Mouse (Mus musculus) layer of hippocampus, adult 11-12 months (tissue): ENCODE data around the gene Tcf7l1.

ENCODE experiments used
- DNase-seq: peaks from one replicate; pipeline ENCODE4 v3.0.0; 2022; ENCODE audit warnings: low spot score

The Tcf7l1 gene

GRCm38 (mm10) chr6:72590111-72590510 lies 198.9 kb downstream of the Tcf7l1 start:
- no peak for DNase-seq

GRCm38 (mm10) chr6:72588307-72588706 lies 200.7 kb downstream of the Tcf7l1 start:
- no peak for DNase-seq

GRCm38 (mm10) chr6:72586701-72587100 lies 202.4 kb downstream of the Tcf7l1 start:
- no peak for DNase-seq

- no peak for DNase-seq
These were observed 204.9 kb downstream of the Tcf7l1 start for GRCm38 (mm10) chr6:72584154-72584553.

- DNase-seq = no peak
These were observed 205.7 kb downstream of the Tcf7l1 start for GRCm38 (mm10) chr6:72583211-72583839.

- no peak for DNase-seq
These were observed 207.2 kb downstream of the Tcf7l1 start for GRCm38 (mm10) chr6:72581625-72582382.
